Mouse (Mus musculus) megakaryocyte-erythroid progenitor cell, adult 5-6 weeks (primary cell): ENCODE data around the gene Slc25a27. TPM values are rescaled to one million over a fixed set of nuclear protein-coding genes. Genes with fewer than 3 reads are reported as not detected.
A peak's percentile ranks its signal among the peaks of the same experiment; 100 is the strongest.

Experiments used
- ATAC-seq: replicated peaks from 2 replicates; pipeline ENCODE4 v1.8.0; 2016; ENCODE audit warnings: mild to moderate bottlenecking, inconsistent platforms; ENCODE audit not compliant: severe bottlenecking, poor library complexity, low FRiP score, low TSS enrichment
- total RNA-seq, 2 experiments: library from RNA; stranded (forward) in 1 of 2; stranded (reverse) in 1 of 2; fragments of 200-1000, 215-1000 nt in 1 of 2; fragments of >200 nt in 1 of 2; fragmentation: Nextera tagmentation in 1 of 2; gene quantifications; 2 replicates each; pipeline ENCODE4 v1.2.3; 2014 to 2017

The Slc25a27 gene
- total RNA-seq, 2 experiments from 2014 or later, result 4.6 TPM; not detected in 1

DNA sequence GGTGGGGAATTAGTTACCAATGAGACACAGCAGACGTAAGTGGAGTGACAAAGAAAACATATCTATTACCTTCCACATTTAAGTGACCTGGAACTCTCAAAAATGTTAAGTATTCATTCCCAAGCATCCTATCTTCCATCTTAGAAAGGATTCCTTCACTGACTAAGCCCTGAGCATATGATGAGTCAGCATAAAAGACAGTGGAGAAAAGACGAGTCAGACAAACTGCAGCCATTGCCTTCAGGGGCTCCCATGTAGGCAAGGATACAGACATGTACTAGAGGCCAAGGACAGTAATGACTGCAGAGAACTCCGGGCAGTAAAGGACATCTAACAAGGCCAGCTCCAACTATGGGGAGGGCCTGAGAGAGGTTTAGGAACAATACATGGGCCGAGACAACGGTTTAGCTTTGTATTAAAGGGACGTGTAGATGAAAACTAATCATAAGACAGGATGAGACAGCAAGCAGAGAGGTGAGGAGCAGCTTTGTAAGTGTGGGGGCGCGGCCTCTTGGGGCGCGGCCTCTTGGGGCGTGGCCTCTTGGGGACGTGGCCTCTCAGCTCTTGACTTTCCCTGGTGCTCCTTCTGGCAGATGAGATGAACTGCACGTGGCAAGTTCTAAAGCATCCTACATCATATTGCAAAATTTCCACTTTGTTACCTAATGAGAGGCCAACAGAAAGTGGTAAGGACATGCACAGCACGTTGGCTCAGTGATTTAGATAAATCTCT is 15.5 kb downstream of the Slc25a27 start:
- ATAC-seq, result peak; percentile 96

DNA sequence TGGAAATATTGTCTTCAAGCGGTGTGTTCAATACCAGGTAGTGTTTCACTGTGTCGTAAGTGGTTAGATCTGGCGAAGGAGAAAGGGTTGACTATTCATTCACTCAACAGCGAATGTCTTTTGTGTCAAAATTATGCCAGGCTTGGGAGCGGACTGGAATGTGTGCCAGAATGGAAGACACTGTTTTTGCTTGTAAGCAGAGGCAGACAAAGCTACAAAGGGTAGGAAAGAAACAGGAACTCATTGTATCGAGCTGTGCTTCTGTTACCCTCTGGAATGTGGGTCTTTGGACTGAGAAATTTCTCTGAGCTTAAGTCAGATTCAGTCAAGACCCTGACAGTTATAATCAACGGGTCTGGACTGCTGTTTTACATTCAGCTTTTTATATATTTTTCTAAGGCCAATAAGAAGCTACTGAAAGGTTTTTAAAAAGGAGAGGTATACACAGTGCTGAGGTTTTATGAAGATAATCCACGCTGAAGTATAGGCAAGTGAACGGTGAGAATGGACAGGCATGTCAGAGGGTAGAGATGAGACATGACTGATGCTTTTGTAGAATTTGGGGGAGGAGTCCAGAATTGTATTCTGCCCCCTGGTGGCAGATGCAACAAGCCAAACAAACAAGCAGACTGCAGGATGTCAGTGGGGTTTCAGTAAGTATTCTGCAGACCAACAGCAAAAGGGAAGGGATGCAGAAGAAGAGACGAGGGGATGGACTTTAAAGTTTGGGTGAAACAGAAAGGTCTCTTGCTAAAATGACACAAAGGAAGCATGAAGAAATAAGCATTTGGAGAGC is 17.2 kb downstream of the Slc25a27 start:
- ATAC-seq, result no peak; the same call in 1 of the 2 replicates

GRCm38 (mm10) chr17:43646925-43647324 is 20.1 kb downstream of the Slc25a27 start:
- ATAC-seq, result no peak

DNA sequence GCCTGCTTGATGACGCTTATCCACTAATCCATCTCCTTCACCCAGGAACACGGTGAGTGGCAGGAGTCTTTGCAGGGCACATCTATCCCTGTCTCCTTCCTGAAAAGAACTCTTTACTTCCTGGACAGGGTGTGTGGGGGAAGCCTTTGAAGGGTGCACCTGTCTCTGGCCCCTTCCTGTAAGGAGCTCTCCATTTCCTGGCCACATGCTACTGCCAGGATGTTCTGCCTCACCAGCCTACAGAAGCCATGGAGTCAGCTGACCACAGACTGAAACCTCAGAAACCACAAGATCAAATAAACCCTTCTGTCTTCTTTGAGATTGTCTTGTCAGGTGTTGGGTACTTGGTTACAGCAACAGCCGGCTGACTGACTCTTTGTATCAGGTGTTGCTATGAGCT is 21.9 kb downstream of the Slc25a27 start:
- ATAC-seq, result no peak

DNA sequence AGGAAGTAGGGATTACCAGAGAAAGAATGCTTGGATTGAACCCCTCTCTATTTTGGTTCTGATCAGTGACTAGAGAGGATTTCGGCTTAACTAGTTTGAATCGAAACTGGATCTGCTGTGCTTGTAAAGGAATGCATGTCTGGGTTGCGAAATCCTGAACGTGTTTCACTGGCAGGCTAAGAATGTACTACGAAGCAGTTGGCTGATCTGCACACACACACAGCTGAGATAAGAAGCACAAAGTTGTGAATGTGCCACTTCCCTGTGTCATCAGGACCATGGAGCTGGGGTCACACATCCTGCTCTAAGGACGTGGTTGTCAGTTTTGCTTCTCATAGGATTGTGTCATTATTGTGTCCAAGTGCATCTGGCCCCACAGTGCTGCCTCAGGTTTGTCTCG is 22.6 kb downstream of the Slc25a27 start:
- ATAC-seq, result no peak

DNA sequence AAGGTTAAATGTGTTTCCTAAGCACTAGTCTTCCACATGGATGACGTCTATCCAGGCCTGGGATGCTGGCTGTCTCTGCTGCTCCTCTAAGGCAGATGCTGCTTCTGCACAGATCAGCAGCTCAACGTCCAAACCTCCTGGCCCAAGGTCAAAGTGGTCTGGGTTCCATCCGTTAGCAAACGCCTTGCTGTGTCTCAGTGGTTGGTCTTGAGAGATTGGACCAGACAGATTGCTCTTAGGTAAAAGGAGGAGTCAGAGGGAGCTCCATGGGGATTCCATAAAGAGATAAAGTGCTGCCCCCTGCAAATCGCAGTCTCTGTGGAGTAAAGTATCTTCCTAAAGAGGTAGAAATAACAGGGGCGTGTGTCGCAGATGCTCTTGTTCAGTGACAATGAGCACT is 23.8 kb downstream of the Slc25a27 start:
- ATAC-seq, result no peak

GRCm38 (mm10) chr17:43640825-43641224 is 26.2 kb downstream of the Slc25a27 start:
- ATAC-seq, result no peak

DNA sequence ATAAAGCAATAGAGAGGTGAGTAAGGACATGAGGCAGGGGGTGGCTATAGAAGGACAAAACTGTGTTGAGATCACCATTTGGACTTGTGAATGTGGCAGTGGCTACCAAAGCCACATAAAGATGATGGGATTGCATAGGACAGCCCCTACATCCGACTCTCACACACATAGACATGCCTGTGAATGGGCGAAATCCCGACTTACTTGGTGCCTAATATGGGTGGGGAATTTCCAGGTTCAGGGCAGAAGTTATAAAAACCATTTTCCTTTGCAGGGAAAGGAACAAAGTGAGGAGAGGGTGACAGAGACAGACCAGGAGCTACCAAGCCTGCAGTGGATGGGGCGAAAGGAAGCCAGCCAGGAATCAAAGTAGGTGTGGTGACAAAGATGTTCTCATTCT is 29.9 kb downstream of the Slc25a27 start:
- no peak for ATAC-seq

- ATAC-seq, result no peak
Observed at GRCm38 (mm10) chr17:43630427-43630760, 36.6 kb downstream of the Slc25a27 start.

DNA sequence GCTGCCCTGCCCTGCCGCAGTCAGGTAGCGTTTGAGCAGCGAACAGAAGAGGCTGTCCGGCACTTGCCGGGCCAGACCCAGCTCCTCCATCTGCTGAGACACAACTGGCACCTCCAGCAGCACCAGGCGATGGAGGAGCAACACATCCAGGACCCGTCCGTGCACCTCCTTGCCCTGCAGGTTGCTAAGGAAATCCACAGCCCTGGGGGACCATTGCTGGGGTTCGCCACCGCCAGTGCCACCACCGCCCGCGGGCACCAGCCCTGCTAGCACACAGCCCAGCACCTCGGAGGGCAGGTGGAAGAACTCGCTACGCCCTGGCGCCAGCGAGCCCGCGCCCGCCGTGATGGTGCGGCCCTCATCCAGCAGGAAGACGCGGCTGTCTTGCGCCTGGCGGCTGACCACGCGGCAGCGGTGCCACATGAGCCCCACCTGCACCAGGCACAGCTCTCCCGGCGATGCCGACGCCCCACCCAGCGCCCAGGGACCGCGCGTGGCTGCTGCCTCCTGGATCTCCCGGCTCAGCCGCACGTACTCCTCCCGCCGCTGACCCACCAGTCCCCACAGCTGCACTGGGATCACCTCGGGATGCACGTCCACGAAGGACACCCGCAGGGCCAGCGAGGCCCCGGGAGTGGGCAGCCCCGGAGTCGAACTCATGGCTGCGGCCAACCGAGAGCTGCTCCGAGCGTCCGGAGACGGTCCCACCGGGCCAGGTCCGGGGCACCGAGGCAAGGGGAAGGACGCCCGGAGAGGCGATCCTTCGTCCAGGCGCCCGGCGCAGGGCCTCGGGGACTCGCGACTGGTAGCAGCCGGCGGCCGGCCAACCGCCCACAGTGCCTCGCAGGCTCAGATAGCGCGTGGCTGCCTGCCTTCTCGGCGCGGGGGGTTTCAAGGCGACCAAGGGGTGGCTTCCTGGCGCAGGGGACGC is 37.3 kb downstream of the Slc25a27 start, which contains the start of gene Tdrd6:
TSS of gene Tdrd6 (minus strand) at position 804 of the 931 bp plus-strand sequence.
- ATAC-seq, result no peak

- no peak for ATAC-seq
Observed at GRCm38 (mm10) chr17:43629026-43629495, 38.0 kb downstream of the Slc25a27 start.

GRCm38 (mm10) chr17:43628246-43628645 is 38.8 kb downstream of the Slc25a27 start:
- no peak for ATAC-seq

DNA sequence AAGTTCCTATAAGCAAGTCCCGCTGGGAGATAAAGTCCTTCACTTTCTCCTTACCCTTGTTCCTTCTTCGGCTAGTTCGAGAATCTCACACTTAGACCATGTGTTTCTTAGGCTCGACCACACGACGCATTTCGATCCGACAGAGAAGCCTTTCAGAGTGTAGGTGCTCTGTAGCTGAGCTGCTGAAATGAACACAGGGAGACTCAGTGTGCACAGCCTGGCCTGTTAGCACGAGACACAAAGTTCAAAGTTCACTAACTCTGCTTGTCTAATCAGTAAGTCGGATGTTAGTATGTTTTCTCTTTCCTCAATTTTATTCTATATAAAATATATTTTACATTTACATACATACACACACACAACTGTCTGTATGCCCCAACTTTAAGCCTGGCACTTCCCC is 44.9 kb downstream of the Slc25a27 start:
- ATAC-seq, result no peak

GRCm38 (mm10) chr17:43619156-43619555 is 47.9 kb downstream of the Slc25a27 start:
- ATAC-seq, result no peak

GRCm38 (mm10) chr17:43612221-43612620 is 54.8 kb downstream of the Slc25a27 start:
- no peak for ATAC-seq

DNA sequence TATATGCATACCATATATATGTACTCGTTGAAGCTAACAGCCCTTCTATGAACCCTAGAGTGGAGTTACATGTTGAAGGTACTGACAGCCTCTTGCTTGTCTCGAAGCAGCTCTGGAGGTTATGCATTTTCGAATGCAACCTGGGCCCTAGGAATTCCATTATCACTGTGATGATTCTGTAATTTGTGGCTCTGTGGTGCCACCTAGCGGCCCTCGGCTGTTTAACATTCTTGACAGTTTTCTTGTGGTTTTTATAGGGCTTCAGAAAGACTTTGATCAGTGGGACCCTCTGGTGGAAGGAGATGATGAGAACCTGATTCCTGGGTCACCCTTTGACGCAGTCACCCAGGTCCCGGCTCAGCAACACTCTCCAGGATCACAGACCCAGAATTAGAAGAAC is 55.4 kb downstream of the Slc25a27 start:
- ATAC-seq, result peak; percentile 68

- peak; percentile 87 for ATAC-seq
Observed at GRCm38 (mm10) chr17:43606704-43607103, 60.3 kb downstream of the Slc25a27 start.

GRCm38 (mm10) chr17:43598706-43599105 is 68.3 kb downstream of the Slc25a27 start:
- no peak for ATAC-seq

- no peak for ATAC-seq
Observed at GRCm38 (mm10) chr17:43597742-43598141, 69.3 kb downstream of the Slc25a27 start.
